Mouse (Mus musculus) hindbrain, embryonic 14.5 days (tissue): Measurements from ENCODE around the gene Fam122a. TPM values are rescaled to one million over a fixed set of nuclear protein-coding genes. Genes with fewer than 3 reads are reported as not detected.
A peak's percentile ranks its signal among the peaks of the same experiment; 100 is the strongest.

Experiments used
- ATAC-seq: fragments of 200-750 bp; cut with Nextera tagmentation; 2 replicates; pipeline ENCODE4 v1.8.0; 2017; ENCODE audit warnings: moderate number of reproducible peaks, mild to moderate bottlenecking, moderate TSS enrichment, moderate library complexity; ENCODE audit not compliant: low FRiP score
- DNase-seq: peaks from one replicate; pipeline ENCODE4 v3.0.0-alpha.2; 2015; ENCODE audit warnings: low spot score
- H3K27ac ChIP-seq: fragments of 300-500 bp; sonication (generic); 2 replicates; pipeline ENCODE4 v1.5.1; 2014; ENCODE audit warnings: mild to moderate bottlenecking, moderate library complexity
- H3K27me3 ChIP-seq: fragments of 300-500 bp; sonication (generic); 2 replicates; pipeline ENCODE4 v1.6.1; 2014; ENCODE audit warnings: mild to moderate bottlenecking, low read length, mixed read lengths; ENCODE audit not compliant: control insufficient read depth, insufficient read depth
- H3K36me3 ChIP-seq: fragments of 300-500 bp; sonication (generic); replicated peaks from 2 replicates; pipeline ENCODE4 v1.6.1; 2014; ENCODE audit not compliant: control insufficient read depth, insufficient read depth
- H3K4me1 ChIP-seq: fragments of 300-500 bp; sonication (generic); replicated peaks from 2 replicates; pipeline ENCODE4 v1.6.1; 2014; ENCODE audit warnings: antibody characterized with exemption, low read length, mixed read lengths; ENCODE audit not compliant: control insufficient read depth, insufficient read depth
- H3K4me2 ChIP-seq: fragments of 300-500 bp; sonication (generic); replicated peaks from 2 replicates; pipeline ENCODE4 v1.6.1; 2014; ENCODE audit warnings: mild to moderate bottlenecking, moderate library complexity
- H3K4me3 ChIP-seq: fragments of 300-500 bp; sonication (generic); replicated peaks from 2 replicates; pipeline ENCODE4 v1.5.1; 2014; ENCODE audit warnings: mild to moderate bottlenecking, low read length
- H3K9ac ChIP-seq: fragments of 300-500 bp; sonication (generic); 2 replicates; pipeline ENCODE4 v1.6.1; 2014
- H3K9me3 ChIP-seq: fragments of 300-500 bp; sonication (generic); 2 replicates; pipeline ENCODE4 v1.6.1; 2016; ENCODE audit warnings: low read length; ENCODE audit not compliant: control insufficient read depth
- WGBS: fragments of 180-500 bp; shearing (Covaris S2); extraction: QIAGEN DNeasy Blood & Tissue Kit; methylation state at CpG from one replicate; pipeline ENCODE4 v1.1.7; 2014; 5-methylcytosine and 5-hydroxymethylcytosine counted together
- polyA plus RNA-seq: library from polyadenylated mRNA; unstranded; fragments of >200 nt; fragmentation: Nextera tagmentation; extraction: Ambion mirVana; gene quantifications from 2 replicates; pipeline ENCODE4 v1.2.1, GENCODE M21; 2014

Fam122a gene
- polyA plus RNA-seq, 1 experiment from 2014 or later, result 61.1 TPM

DNA sequence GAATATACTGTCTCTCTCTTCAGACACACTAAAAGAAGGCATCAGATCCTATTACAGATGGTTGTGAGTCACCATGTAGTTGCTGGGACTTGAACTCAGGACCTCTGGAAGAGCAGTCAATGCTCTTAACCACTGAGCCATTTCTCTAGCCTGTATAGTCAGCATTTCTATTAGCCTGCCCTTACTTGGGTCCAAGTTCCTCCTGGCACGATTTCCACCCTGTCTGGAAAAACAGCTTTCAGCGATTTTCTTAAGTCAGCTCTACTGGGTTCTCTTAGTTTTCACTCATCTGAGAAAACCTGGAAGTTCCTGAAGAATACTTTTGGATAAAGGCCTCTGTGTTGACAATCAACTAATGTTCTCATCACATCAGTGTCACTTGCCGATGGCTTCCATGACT is 22.1 kb upstream of the Fam122a start:
- Histone ChIP-seq H3K4me1 (no peaks in the 10 kb centered on the region), H3K9ac (no peak overlapping the region), H3K9me3 (no peaks in the 10 kb centered on the region), H3K27ac (no peak overlapping the region), H3K4me2 (no peak overlapping the region), H3K27me3 (no peaks in the 10 kb centered on the region), H3K4me3 (no peak overlapping the region), H3K36me3 (no peaks in the 10 kb centered on the region)
- DNase-seq (no peak), ATAC-seq (no peak)
- 80% methylated on average over 3 of the region's 3 CpGs for WGBS

DNA sequence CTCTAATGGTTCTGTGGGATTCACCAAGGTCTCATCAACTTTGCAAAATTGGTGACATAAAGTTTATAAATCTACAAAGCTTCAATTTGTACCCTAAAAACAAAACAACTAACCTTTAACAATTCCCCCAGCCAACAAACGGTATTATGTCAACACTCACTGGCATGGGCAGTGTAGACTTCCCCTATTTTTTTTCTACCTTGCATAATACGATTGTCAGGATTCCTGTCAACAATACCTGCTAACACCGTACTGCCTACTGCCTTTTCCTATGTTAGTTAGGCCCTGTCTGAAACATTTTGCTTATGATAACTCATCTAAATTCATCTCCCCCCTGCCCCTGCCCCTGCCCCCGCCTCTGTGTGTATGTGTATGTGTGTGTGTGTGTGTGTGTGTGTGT is 16.7 kb upstream of the Fam122a start:
- DNase-seq, result no peak
- H3K36me3 ChIP-seq, result no peaks in the 10 kb centered on the region
- 85% methylated on average over 4 of the region's 4 CpGs for WGBS
- H3K9ac ChIP-seq, result no peak overlapping the region
- H3K27me3 ChIP-seq, result no peaks in the 10 kb centered on the region
- no peak overlapping the region for H3K4me3 ChIP-seq
- no peaks in the 10 kb centered on the region for H3K9me3 ChIP-seq
- H3K4me2 ChIP-seq, result no peak overlapping the region
- ATAC-seq, result no peak
- H3K27ac ChIP-seq, result no peak overlapping the region
- no peaks in the 10 kb centered on the region for H3K4me1 ChIP-seq

DNA sequence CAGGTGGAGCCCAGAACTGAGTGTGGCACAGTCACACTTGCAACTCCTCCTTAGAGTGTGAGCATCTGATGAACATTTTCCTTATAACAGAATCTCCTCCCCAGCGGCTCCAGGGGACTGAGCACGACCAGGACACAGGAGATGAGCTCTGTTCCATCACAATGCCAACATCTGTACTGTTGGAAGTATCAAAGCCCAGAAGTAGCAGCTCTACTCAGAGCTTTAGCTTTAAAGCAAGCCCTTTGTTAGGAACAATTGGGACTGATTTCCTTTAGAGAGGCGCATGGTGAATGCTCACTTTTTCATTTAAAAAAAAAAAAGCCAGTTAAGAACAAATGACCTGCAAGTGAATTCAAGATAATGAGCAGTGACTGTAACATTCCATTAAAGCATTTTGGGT is 14.7 kb upstream of the Fam122a start:
- Histone ChIP-seq H3K27me3 (no peaks in the 10 kb centered on the region), H3K9me3 (no peaks in the 10 kb centered on the region), H3K4me2 (no peak overlapping the region), H3K27ac (no peak overlapping the region), H3K4me3 (no peak overlapping the region), H3K36me3 (no peaks in the 10 kb centered on the region), H3K4me1 (no peaks in the 10 kb centered on the region), H3K9ac (no peak overlapping the region)
- WGBS, result 20% methylated on average over 3 of the region's 3 CpGs
- no peak for DNase-seq
- ATAC-seq, result no peak

DNA sequence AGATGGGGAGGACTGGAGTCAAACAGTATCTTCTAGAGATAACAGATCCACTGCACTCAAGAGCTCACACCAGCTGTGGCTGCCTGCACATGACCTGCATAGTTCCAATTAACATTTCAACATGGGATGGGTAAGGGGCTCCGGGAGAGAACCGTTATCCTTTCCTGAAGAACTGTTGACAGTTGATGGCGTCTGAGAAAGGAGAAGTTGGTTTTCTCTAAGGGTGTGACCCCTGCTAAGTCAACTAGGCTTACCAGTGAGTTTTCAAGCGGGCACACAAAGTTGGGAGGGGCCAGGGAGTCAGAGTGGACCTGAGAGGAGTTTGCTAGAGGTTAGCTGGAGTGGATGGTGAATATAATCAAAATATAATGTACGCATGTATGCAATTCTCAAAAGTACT is 13.1 kb upstream of the Fam122a start:
- H3K36me3 ChIP-seq, result no peaks in the 10 kb centered on the region
- H3K27ac ChIP-seq, result no peak overlapping the region
- H3K4me3 ChIP-seq, result no peak overlapping the region
- 75% methylated on average over 5 of the region's 5 CpGs for WGBS
- H3K9me3 ChIP-seq, result no peaks in the 10 kb centered on the region
- no peak for DNase-seq
- H3K4me1 ChIP-seq, result no peaks in the 10 kb centered on the region
- H3K27me3 ChIP-seq, result no peaks in the 10 kb centered on the region
- no peak for ATAC-seq
- H3K4me2 ChIP-seq, result no peak overlapping the region
- H3K9ac ChIP-seq, result no peak overlapping the region

DNA sequence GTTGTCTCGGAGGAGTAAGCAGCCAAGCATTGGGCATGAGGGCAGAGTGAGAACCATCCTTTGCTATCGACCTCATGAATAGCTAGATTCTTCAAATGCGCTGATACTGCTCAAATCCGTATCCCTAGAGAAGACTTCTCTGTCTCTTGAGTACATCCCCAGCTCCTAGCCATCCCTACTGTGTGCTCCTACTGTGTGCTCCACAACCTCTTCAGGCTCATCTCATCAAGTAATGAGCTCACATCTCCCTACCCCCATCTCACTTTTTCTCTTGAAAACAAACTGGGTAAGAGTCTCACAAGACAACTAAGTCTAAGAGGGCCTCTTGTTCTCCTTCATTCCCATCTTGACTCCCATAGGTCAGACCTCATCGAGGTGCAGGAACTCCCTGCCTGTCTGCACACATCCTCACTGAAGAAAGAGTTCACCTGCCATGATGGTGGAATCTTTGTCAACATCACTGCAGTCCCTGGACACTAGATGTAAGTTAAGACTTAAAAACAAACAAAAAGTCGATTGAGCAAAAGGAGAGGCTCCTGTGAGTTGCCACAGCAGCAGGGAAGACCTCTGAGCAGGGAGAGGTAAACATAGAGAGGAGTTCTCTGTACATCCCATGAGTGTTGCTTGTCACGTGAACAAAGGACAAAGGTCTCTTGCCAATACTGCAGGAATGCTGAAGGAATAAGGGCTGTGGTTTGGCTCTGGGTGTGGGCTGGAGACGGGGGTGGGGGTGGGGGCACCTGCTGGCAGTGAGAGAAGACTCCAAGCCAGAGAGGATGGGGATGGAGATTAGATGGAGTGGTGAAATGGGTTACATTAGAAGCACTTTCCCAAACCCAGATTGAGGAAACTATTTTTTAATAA is 9.5 kb upstream of the Fam122a start:
- Histone ChIP-seq H3K9me3 (no peaks in the 10 kb centered on the region), H3K4me1 (no peaks in the 10 kb centered on the region), H3K4me2 (no peak overlapping the region), H3K27ac (no peak overlapping the region), H3K27me3 (no peaks in the 10 kb centered on the region), H3K36me3 (no peaks in the 10 kb centered on the region), H3K4me3 (no peak overlapping the region), H3K9ac (no peak overlapping the region)
- DNase-seq, result no peak
- ATAC-seq, result no peak
- WGBS, result 81% methylated on average over 8 of the region's 8 CpGs

DNA sequence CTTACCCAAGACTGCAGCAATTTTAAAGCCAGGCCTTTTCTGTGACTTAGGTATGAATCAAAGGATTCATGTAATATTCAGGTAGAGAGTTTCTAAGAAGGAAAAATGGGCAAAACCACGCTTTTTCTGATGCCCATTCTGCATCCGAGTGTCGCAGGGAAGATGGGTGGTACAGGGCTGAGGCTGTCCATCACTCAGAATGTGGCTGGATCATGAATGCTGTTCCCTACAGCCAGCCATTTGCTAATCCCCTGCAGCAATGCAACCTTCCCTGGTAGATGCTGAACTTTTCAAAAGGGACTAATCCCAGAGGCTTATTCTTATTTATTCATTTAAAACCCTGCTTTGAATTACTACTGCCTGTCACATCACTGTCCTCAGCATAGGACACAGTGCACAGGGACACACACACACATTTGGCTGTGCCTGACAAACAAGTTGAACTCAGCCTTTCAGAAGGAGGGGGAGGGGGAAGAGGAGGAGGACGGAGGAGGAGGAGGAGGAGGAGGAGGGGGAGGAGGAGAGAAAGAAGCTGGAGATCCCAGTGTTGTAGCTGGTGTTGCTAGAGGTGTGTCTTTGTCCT is 7.5 kb upstream of the Fam122a start:
- Histone ChIP-seq H3K4me2 (no peak overlapping the region), H3K27ac (no peak overlapping the region), H3K9ac (no peak overlapping the region), H3K4me1 (no peaks in the 10 kb centered on the region), H3K27me3 (no peaks in the 10 kb centered on the region), H3K4me3 (no peak overlapping the region), H3K36me3 (no peaks in the 10 kb centered on the region), H3K9me3 (no peaks in the 10 kb centered on the region)
- DNase-seq (no peak), ATAC-seq (no peak)
- 55% methylated on average over 3 of the region's 4 CpGs for WGBS

DNA sequence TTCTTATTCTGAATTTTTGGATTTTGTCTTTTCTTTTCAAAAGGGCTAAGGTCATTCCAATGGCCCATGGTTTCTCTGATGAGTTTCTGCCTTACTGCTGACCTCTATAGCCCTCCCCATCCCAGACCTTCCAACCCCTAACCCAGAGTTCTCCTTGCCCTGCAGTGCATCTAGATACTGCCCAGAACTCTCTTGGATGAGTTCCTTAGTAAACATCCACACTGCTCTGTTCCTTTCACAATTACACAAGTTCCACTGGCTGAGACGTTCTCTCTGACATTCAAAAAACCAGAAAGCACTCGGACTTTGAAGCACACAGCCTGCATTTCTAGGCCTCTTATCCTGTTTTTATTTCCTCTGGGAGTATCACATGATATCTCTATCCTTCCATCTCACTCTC is 3.8 kb upstream of the Fam122a start:
- Histone ChIP-seq H3K4me1 (peaks cover 11% of the 10 kb centered on the region), H3K4me3 (no peak overlapping the region), H3K36me3 (no peaks in the 10 kb centered on the region), H3K9ac (no peak overlapping the region), H3K9me3 (no peaks in the 10 kb centered on the region), H3K27ac (no peak overlapping the region), H3K27me3 (no peaks in the 10 kb centered on the region), H3K4me2 (no peak overlapping the region)
- WGBS, result 68% methylated on average over 2 of the region's 2 CpGs
- ATAC-seq, result no peak
- no peak for DNase-seq

DNA sequence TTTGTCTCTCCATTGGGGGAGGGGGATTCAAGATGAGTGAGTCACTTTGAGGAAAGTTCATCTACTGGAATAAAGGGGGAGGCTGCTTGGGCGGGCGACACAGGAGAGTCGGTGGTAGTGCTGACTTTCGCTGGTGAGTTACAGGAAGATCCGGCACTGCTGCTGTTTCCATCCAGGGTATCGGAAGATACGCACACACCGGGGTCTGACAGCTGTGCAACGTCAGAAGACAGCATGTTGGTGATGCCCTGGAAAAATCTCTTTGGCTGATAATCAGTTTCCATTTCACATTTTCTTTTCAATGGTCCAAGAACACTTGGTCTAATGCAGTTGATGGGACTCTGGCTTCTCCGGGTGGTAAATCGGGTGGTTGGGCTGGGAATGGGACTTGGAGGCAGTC is 695 bp downstream of the Fam122a start:
- H3K4me3 ChIP-seq, result peak overlapping the region; percentile 85
- no peaks in the 10 kb centered on the region for H3K9me3 ChIP-seq
- H3K36me3 ChIP-seq, result no peaks in the 10 kb centered on the region
- WGBS, result 1% methylated on average over 11 of the region's 11 CpGs
- ATAC-seq (no peak; the same call in 1 of the 2 replicates), DNase-seq (no peak)
- H3K27ac ChIP-seq, result peak overlapping the region; percentile 94
- peaks cover 27% of the 10 kb centered on the region for H3K4me1 ChIP-seq
- H3K4me2 ChIP-seq, result peak overlapping the region; percentile 61
- peak overlapping the region; percentile 96 for H3K9ac ChIP-seq
- H3K27me3 ChIP-seq, result no peaks in the 10 kb centered on the region

DNA sequence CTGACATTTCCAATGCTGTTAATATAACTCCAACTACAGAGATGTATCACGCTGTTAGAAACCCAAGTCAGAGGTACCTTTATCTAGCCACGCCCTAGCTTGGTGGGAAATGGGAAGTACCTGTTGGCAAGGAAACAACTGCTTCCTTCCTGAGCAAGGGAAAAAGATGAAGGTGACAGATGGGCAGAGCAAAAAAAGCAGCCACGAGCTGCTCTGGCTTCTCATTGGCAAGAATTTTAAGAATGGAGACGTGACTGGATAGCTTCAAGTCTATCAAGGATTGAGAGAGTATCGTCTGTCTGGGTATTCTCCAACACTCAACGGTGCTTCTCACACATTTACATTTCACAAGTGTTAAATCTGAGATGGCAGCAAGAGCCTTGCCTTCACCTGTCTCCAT is 1.9 kb downstream of the Fam122a start:
- 86% methylated on average over 6 of the region's 6 CpGs for WGBS
- Histone ChIP-seq H3K27me3 (no peaks in the 10 kb centered on the region), H3K9me3 (no peaks in the 10 kb centered on the region), H3K9ac (no peak overlapping the region), H3K27ac (no peak overlapping the region), H3K4me2 (peak overlapping the region; percentile 61; the same call in 1 of the 2 replicates), H3K4me1 (peaks cover 27% of the 10 kb centered on the region), H3K4me3 (no peak overlapping the region), H3K36me3 (no peaks in the 10 kb centered on the region)
- no peak for DNase-seq
- no peak for ATAC-seq
